Mouse (Mus musculus) kidney, postnatal 14 days (tissue): Measurements from ENCODE around the gene Cyp4x1.

ENCODE experiments used
- DNase-seq: peaks from one replicate; pipeline ENCODE4 v3.0.0; 2022; ENCODE audit warnings: mixed read lengths

Cyp4x1 gene

GRCm38 (mm10) chr4:115056371-115056920 lies 77.6 kb downstream of the Cyp4x1 start, which contains the start of gene Tal1:
Tal1 (plus strand) TSS chr4:115056426.
- DNase-seq = peak; percentile 73
